Mouse (Mus musculus) CH12.LX (cell line): ENCODE results near the gene Tbc1d22a. TPM values are rescaled to one million over a fixed set of nuclear protein-coding genes. Genes with fewer than 3 reads are reported as not detected.

Experiments
- DNase-seq: peaks from one replicate; pipeline ENCODE4 v3.0.0-alpha.2; 2013; ENCODE audit errors: extremely low read depth
- H3K27ac ChIP-seq: 2 replicates; pipeline ENCODE4 v1.5.1; 2012; ENCODE audit warnings: low read depth, mild to moderate bottlenecking, control low read depth, moderate library complexity; ENCODE audit not compliant: insufficient read depth
- H3K27me3 ChIP-seq: replicated peaks from 2 replicates; pipeline ENCODE3; 2012; ENCODE audit warnings: inconsistent platforms
- H3K36me3 ChIP-seq, 2 experiments: replicated peaks in 1 of 2; 2 replicates each; pipeline versions ENCODE3 to v1.6.1; 2012; ENCODE audit warnings: inconsistent platforms in 1 of 2, low read length in 1 of 2, mild to moderate bottlenecking in 1 of 2, mixed read lengths in 1 of 2, moderate library complexity in 1 of 2; ENCODE audit not compliant: control insufficient read depth in 1 of 2, insufficient read depth in 1 of 2
- H3K4me1 ChIP-seq, 2 experiments: 2 replicates each; pipeline ENCODE4 v1.6.1; 2012; ENCODE audit warnings: inconsistent platforms in 1 of 2, moderate library complexity in 1 of 2; ENCODE audit not compliant: insufficient read depth in 2 of 2, control insufficient read depth in 1 of 2
- H3K4me2 ChIP-seq: 2 replicates; pipeline ENCODE4 v1.6.1; 2012; ENCODE audit warnings: low read depth, mild to moderate bottlenecking, control low read depth; ENCODE audit not compliant: poor library complexity, insufficient read depth, severe bottlenecking
- H3K4me3 ChIP-seq, 3 experiments: fragments of 150-350 bp in 1 of 3; sonication (generic) in 1 of 3; replicated peaks in 1 of 3; 2 replicates each; pipeline versions ENCODE3 to v1.5.1; 2011 to 2012; ENCODE audit warnings: low read depth in 2 of 3, low read length in 2 of 3, mild to moderate bottlenecking in 2 of 3, moderate library complexity in 2 of 3, control low read depth in 1 of 3, improper control_type of control experiment in 1 of 3, inconsistent platforms in 1 of 3, mixed read lengths in 1 of 3; ENCODE audit not compliant: poor library complexity in 1 of 3
- H3K79me2 ChIP-seq: replicated peaks from 2 replicates; pipeline ENCODE4 v1.6.1; 2012; ENCODE audit warnings: mild to moderate bottlenecking, moderate library complexity; ENCODE audit not compliant: control insufficient read depth, poor library complexity, insufficient read depth, severe bottlenecking; ENCODE audit errors: extremely low read depth
- H3K9ac ChIP-seq: 2 replicates; pipeline ENCODE4 v1.6.1; 2012; ENCODE audit warnings: low read depth, mild to moderate bottlenecking, control low read depth, moderate library complexity; ENCODE audit not compliant: insufficient read depth
- H3K9me3 ChIP-seq: replicated peaks from 2 replicates; pipeline ENCODE3; 2012; ENCODE audit warnings: low read length, inconsistent platforms, mixed read lengths
- CHD1 ChIP-seq: IDR thresholded peaks from 2 replicates; pipeline ENCODE4 v1.6.1; 2012; ENCODE audit warnings: low read depth, low read length, improper control_type of control experiment, inconsistent platforms
- CHD2 ChIP-seq: IDR thresholded peaks from 2 replicates; pipeline ENCODE4 v1.6.1; 2011; ENCODE audit warnings: low read length, improper control_type of control experiment
- ELF1 ChIP-seq: IDR thresholded peaks from 2 replicates; pipeline ENCODE4 v1.6.1; 2014; ENCODE audit warnings: low read depth, mild to moderate bottlenecking, inconsistent platforms, low read length, improper control_type of control experiment
- EP300 ChIP-seq: IDR thresholded peaks from 2 replicates; pipeline ENCODE4 v1.6.1; 2011; ENCODE audit warnings: low read length, improper control_type of control experiment
- ETS1 ChIP-seq: conservative IDR thresholded peaks from 2 replicates; pipeline ENCODE4 v1.6.1; 2012; ENCODE audit warnings: low read depth, mild to moderate bottlenecking, inconsistent platforms, low read length, improper control_type of control experiment, moderate library complexity
- GABPA ChIP-seq: IDR thresholded peaks from 2 replicates; pipeline ENCODE4 v1.6.1; 2012; ENCODE audit warnings: low read depth, low read length, improper control_type of control experiment, inconsistent platforms; ENCODE audit not compliant: insufficient replicate concordance
- HCFC1 ChIP-seq: IDR thresholded peaks from 2 replicates; pipeline ENCODE4 v1.6.1; 2012; ENCODE audit warnings: low read depth, mild to moderate bottlenecking, inconsistent platforms, low read length, improper control_type of control experiment
- IRF4 ChIP-seq: IDR thresholded peaks from 2 replicates; pipeline ENCODE4 v1.6.1; 2014; ENCODE audit warnings: low read depth, mild to moderate bottlenecking, inconsistent platforms, low read length, improper control_type of control experiment
- JUN ChIP-seq: IDR thresholded peaks from 2 replicates; pipeline ENCODE4 v1.6.1; 2011; ENCODE audit warnings: low read depth, mild to moderate bottlenecking, low read length, improper control_type of control experiment, moderate library complexity; ENCODE audit not compliant: insufficient read depth
- KAT2A ChIP-seq: IDR thresholded peaks from 2 replicates; pipeline ENCODE4 v1.6.1; 2012; ENCODE audit warnings: low read length, improper control_type of control experiment, inconsistent platforms; ENCODE audit not compliant: insufficient replicate concordance
- MAX ChIP-seq: IDR thresholded peaks from 2 replicates; pipeline ENCODE4 v1.6.1; 2011; ENCODE audit warnings: low read length, improper control_type of control experiment
- MAZ ChIP-seq: IDR thresholded peaks from 2 replicates; pipeline ENCODE4 v1.6.1; 2012; ENCODE audit warnings: low read depth, mild to moderate bottlenecking, inconsistent platforms, low read length, improper control_type of control experiment, moderate library complexity
- MYC ChIP-seq: IDR thresholded peaks from 2 replicates; pipeline ENCODE4 v1.6.1; 2011; ENCODE audit warnings: low read depth, mild to moderate bottlenecking, improper control_type of control experiment, low read length
- NELFE ChIP-seq: IDR thresholded peaks from 2 replicates; pipeline ENCODE4 v1.6.1; 2011; ENCODE audit warnings: low read depth, low read length, improper control_type of control experiment
- PAX5 ChIP-seq: IDR thresholded peaks from 2 replicates; pipeline ENCODE4 v1.6.1; 2012; ENCODE audit warnings: low read length, inconsistent platforms, mixed read lengths
- POLR2A ChIP-seq: IDR thresholded peaks from 2 replicates; pipeline ENCODE4 v1.6.1; 2011; ENCODE audit warnings: low read depth, mild to moderate bottlenecking, improper control_type of control experiment, low read length
- POLR2AphosphoS2 ChIP-seq: IDR thresholded peaks from 2 replicates; pipeline ENCODE4 v1.6.1; 2011; ENCODE audit warnings: low read depth, low read length, improper control_type of control experiment
- SIN3A ChIP-seq: IDR thresholded peaks from 2 replicates; pipeline ENCODE4 v1.6.1; 2012; ENCODE audit warnings: low read length, improper control_type of control experiment, inconsistent platforms
- TCF12 ChIP-seq: IDR thresholded peaks from 2 replicates; pipeline ENCODE4 v1.6.1; 2014; ENCODE audit warnings: low read depth, mild to moderate bottlenecking, inconsistent platforms, low read length, improper control_type of control experiment
- UBTF ChIP-seq: IDR thresholded peaks from 2 replicates; pipeline ENCODE4 v1.6.1; 2012; ENCODE audit warnings: low read depth, mild to moderate bottlenecking, inconsistent platforms, low read length, improper control_type of control experiment, moderate library complexity
- USF1 ChIP-seq: IDR thresholded peaks from 2 replicates; pipeline ENCODE4 v1.6.1; 2014; ENCODE audit warnings: low read depth, mild to moderate bottlenecking, inconsistent platforms, low read length, improper control_type of control experiment
- USF2 ChIP-seq: conservative IDR thresholded peaks from 2 replicates; pipeline ENCODE4 v1.6.1; 2011; ENCODE audit warnings: low read depth, low read length, improper control_type of control experiment
- ZKSCAN1 ChIP-seq: IDR thresholded peaks from 2 replicates; pipeline ENCODE4 v1.6.1; 2012; ENCODE audit warnings: low read depth, inconsistent platforms, low read length, improper control_type of control experiment, borderline replicate concordance
- ZMIZ1 ChIP-seq: IDR thresholded peaks from 2 replicates; pipeline ENCODE4 v1.6.1; 2012; ENCODE audit warnings: low read depth, mild to moderate bottlenecking, inconsistent platforms, low read length, improper control_type of control experiment
- dilution Hi-C: fragments of 300-500 bp; cut with MboI; formaldehyde crosslinking; loops from 2 replicates; pipeline ENCODE4 v1.14.3; 2020; ENCODE audit warnings: low sequenced_read_pairs; ENCODE audit not compliant: extremely low pct_unique_long_range_greater_than_20kb, extremely low pct_ligation_motif_present
- in situ Hi-C: fragments of 300-500 bp; cut with MboI; formaldehyde crosslinking; loops from 3 replicates; pipeline ENCODE4 v1.14.3; 2019; ENCODE audit warnings: low sequenced_read_pairs, low pct_ligation_motif_present, low pct_unique_long_range_greater_than_20kb, mixed read lengths
- polyA plus RNA-seq: library from polyadenylated mRNA; unstranded; fragments of >175 nt; gene quantifications from 2 replicates; pipeline ENCODE4 v1.2.1, GENCODE M21; 2012; ENCODE audit warnings: low read depth; ENCODE audit not compliant: insufficient read length
- total RNA-seq, 2 experiments: library from RNA; depleted of rRNA; stranded (reverse); fragments of 300-350 nt in 1 of 2; fragments of >200 nt in 1 of 2; gene quantifications; 2 replicates each; pipeline ENCODE4 v1.2.3; 2012 to 2014

Tbc1d22a gene
- total and polyA plus RNA-seq, 3 experiments = 17.6 to 20.2 (median 19.4) TPM

- Histone ChIP-seq H3K9me3 (peaks cover 4% of the 10 kb centered on the region), H3K4me3 (no peak overlapping the region), H3K79me2 (no peaks in the 10 kb centered on the region), H3K27ac (no peak overlapping the region), H3K36me3 (no peaks in the 10 kb centered on the region), H3K4me1 (no peaks in the 10 kb centered on the region), H3K4me2 (no peak overlapping the region), H3K27me3 (peaks cover 14% of the 10 kb centered on the region), H3K9ac (no peak overlapping the region)
- TF ChIP-seq CHD2 (no peak), GABPA (no peak), TCF12 (no peak)
- no peak for DNase-seq
- in situ Hi-C loops = no loop called here
- dilution Hi-C loops = no loop called here
These were observed 305.9 kb downstream of the Tbc1d22a start for GRCm38 (mm10) chr15:86520201-86520600.

GRCm38 (mm10) chr15:86535356-86535755 is 321.1 kb downstream of the Tbc1d22a start:
- H3K9me3 ChIP-seq = no peaks in the 10 kb centered on the region
- DNase-seq = no peak
- no peak overlapping the region for H3K4me3 ChIP-seq
- peaks cover 55% of the 10 kb centered on the region for H3K27me3 ChIP-seq
- TF ChIP-seq HCFC1 (no peak), MAX (no peak), POLR2A (no peak), USF1 (no peak), ZKSCAN1 (no peak), POLR2AphosphoS2 (no peak), EP300 (no peak), MAZ (no peak), GABPA (no peak), CHD2 (no peak), JUN (no peak), USF2 (no peak), KAT2A (no peak), SIN3A (no peak)
- H3K79me2 ChIP-seq = no peaks in the 10 kb centered on the region
- H3K4me2 ChIP-seq = no peak overlapping the region
- in situ Hi-C loops (no loop called here), dilution Hi-C loops (no loop called here)
- no peaks in the 10 kb centered on the region for H3K4me1 ChIP-seq
- H3K27ac ChIP-seq = no peak overlapping the region
- H3K36me3 ChIP-seq = no peaks in the 10 kb centered on the region
- no peak overlapping the region for H3K9ac ChIP-seq

GRCm38 (mm10) chr15:86542371-86542770 is 328.1 kb downstream of the Tbc1d22a start:
- Histone ChIP-seq H3K36me3 (no peaks in the 10 kb centered on the region), H3K9ac (no peak overlapping the region), H3K27ac (no peak overlapping the region), H3K4me2 (no peak overlapping the region), H3K27me3 (peaks cover 32% of the 10 kb centered on the region), H3K9me3 (no peaks in the 10 kb centered on the region), H3K4me3 (no peak overlapping the region), H3K79me2 (no peaks in the 10 kb centered on the region), H3K4me1 (no peaks in the 10 kb centered on the region)
- TF ChIP-seq GABPA = no peak
- TF ChIP-seq ELF1 = no peak
- TF ChIP-seq ETS1 = no peak
- no peak for TF ChIP-seq IRF4
- no peak for TF ChIP-seq NELFE
- no peak for TF ChIP-seq MYC
- TF ChIP-seq CHD1 = no peak
- no peak for TF ChIP-seq PAX5
- no peak for TF ChIP-seq MAX
- no peak for TF ChIP-seq MAZ
- TF ChIP-seq SIN3A = no peak
- no peak for TF ChIP-seq ZMIZ1
- no peak for TF ChIP-seq UBTF
- dilution Hi-C loops = no loop called here
- in situ Hi-C loops = no loop called here
- no peak for DNase-seq
